Mouse (Mus musculus) embryonic fibroblast, embryonic 13.5 days (primary cell): ENCODE data around the gene Radil. TPM values are rescaled to one million over a fixed set of nuclear protein-coding genes. Genes with fewer than 3 reads are reported as not detected.
A peak's percentile ranks its signal among the peaks of the same experiment; 100 is the strongest.

Experiments
- H3K27ac ChIP-seq: 2 replicates; pipeline ENCODE4 v1.5.1; 2012; ENCODE audit warnings: low read length, control low read depth, inconsistent platforms; ENCODE audit not compliant: insufficient read depth
- H3K4me1 ChIP-seq: 2 replicates; pipeline ENCODE4 v1.6.1; 2011; ENCODE audit warnings: low read length; ENCODE audit not compliant: control insufficient read depth, insufficient read depth
- H3K4me3 ChIP-seq: 2 replicates; pipeline ENCODE4 v1.5.1; 2011; ENCODE audit warnings: mild to moderate bottlenecking, control low read depth, low read length; ENCODE audit not compliant: insufficient read depth
- CTCF ChIP-seq: IDR thresholded peaks from 2 replicates; pipeline ENCODE4 v1.5.1; 2011; ENCODE audit warnings: mild to moderate bottlenecking, control low read depth, low read length, moderate library complexity, borderline replicate concordance; ENCODE audit not compliant: insufficient read depth
- POLR2A ChIP-seq: IDR thresholded peaks from 2 replicates; pipeline ENCODE4 v1.6.1; 2011; ENCODE audit warnings: low read depth, mild to moderate bottlenecking, control low read depth, low read length, moderate library complexity
- polyA plus RNA-seq: library from polyadenylated mRNA; stranded (reverse); fragments of >200 nt; gene quantifications from 2 replicates; pipeline ENCODE4 v1.2.4, GENCODE M21; 2011; ENCODE audit warnings: low read depth; ENCODE audit not compliant: missing spikeins, insufficient read length

Gene Radil
- polyA plus RNA-seq, 1 experiment = 7.4 TPM

- Histone ChIP-seq H3K27ac (no peak overlapping the region), H3K4me3 (no peak overlapping the region), H3K4me1 (no peaks in the 10 kb centered on the region)
- TF ChIP-seq POLR2A = no peak
- TF ChIP-seq CTCF = no peak
Observed at GRCm38 (mm10) chr5:142574323-142575057, 23.6 kb upstream of the Radil start.

- Histone ChIP-seq H3K27ac (no peak overlapping the region), H3K4me1 (no peaks in the 10 kb centered on the region), H3K4me3 (no peak overlapping the region)
- TF ChIP-seq CTCF = no peak
- TF ChIP-seq POLR2A = no peak
Observed at GRCm38 (mm10) chr5:142564606-142565005, 13.7 kb upstream of the Radil start.

GRCm38 (mm10) chr5:142560261-142560660 is 9.4 kb upstream of the Radil start:
- Histone ChIP-seq H3K4me1 (no peaks in the 10 kb centered on the region), H3K27ac (no peak overlapping the region), H3K4me3 (no peak overlapping the region)
- no peak for TF ChIP-seq POLR2A
- no peak for TF ChIP-seq CTCF

GRCm38 (mm10) chr5:142557397-142558067 is 6.6 kb upstream of the Radil start:
- no peaks in the 10 kb centered on the region for H3K4me1 ChIP-seq
- H3K4me3 ChIP-seq = no peak overlapping the region
- TF ChIP-seq POLR2A (no peak), CTCF (peak; percentile 88)
- no peak overlapping the region for H3K27ac ChIP-seq

- Histone ChIP-seq H3K4me3 (no peak overlapping the region), H3K27ac (no peak overlapping the region), H3K4me1 (no peaks in the 10 kb centered on the region)
- no peak for TF ChIP-seq POLR2A
- no peak for TF ChIP-seq CTCF
Observed at GRCm38 (mm10) chr5:142556721-142557120, 5.8 kb upstream of the Radil start.

- Histone ChIP-seq H3K27ac (no peak overlapping the region), H3K4me3 (no peak overlapping the region), H3K4me1 (no peaks in the 10 kb centered on the region)
- no peak for TF ChIP-seq POLR2A
- TF ChIP-seq CTCF = no peak
Observed at GRCm38 (mm10) chr5:142555866-142556265, 5.0 kb upstream of the Radil start.

- H3K27ac ChIP-seq = peak overlapping the region; percentile 70
- H3K4me3 ChIP-seq = peak overlapping the region; percentile 49
- TF ChIP-seq POLR2A (no peak), CTCF (no peak)
- H3K4me1 ChIP-seq = peaks cover 20% of the 10 kb centered on the region
Observed at GRCm38 (mm10) chr5:142549961-142550705, 765 bp downstream of the Radil start.

GRCm38 (mm10) chr5:142549441-142549840 is 1.5 kb downstream of the Radil start:
- Histone ChIP-seq H3K27ac (peak overlapping the region; percentile 70), H3K4me3 (peak overlapping the region; percentile 49), H3K4me1 (peaks cover 27% of the 10 kb centered on the region)
- TF ChIP-seq POLR2A = no peak
- TF ChIP-seq CTCF = no peak

- Histone ChIP-seq H3K4me1 (peaks cover 32% of the 10 kb centered on the region), H3K27ac (no peak overlapping the region), H3K4me3 (no peak overlapping the region)
- no peak for TF ChIP-seq POLR2A
- TF ChIP-seq CTCF = no peak
Observed at GRCm38 (mm10) chr5:142547066-142547465, 3.8 kb downstream of the Radil start.
